Mouse (Mus musculus): ENCODE measurements around the gene Rassf5.

The Rassf5 gene

GRCm38 (mm10) chr1:131134942-131135522 is 110.0 kb downstream of the Rassf5 start:
- DNase-seq = no peak

- DNase-seq = no peak
Observed at GRCm38 (mm10) chr1:131134231-131134630, 110.8 kb downstream of the Rassf5 start.

Data from right cerebral cortex, postnatal 4 days (tissue).